Mouse (Mus musculus): Measurements from ENCODE around the gene Pih1d1.

The Pih1d1 gene

GRCm38 (mm10) chr7:45162996-45163615, 9.0 kb downstream of the Pih1d1 start:
- in situ Hi-C loops (cut with MboI; ENCODE audit: unreplicated experiment in 2 of 2) = no loop called here

- in situ Hi-C loops (cut with MboI; ENCODE audit: unreplicated experiment in 2 of 2) = no loop called here
These were observed 9.8 kb downstream of the Pih1d1 start, which contains the start of gene Slc17a7 for GRCm38 (mm10) chr7:45163735-45164490. Gene Slc17a7, plus strand, starts transcription at chr7:45163949.

GRCm38 (mm10) chr7:45164833-45165232, 10.7 kb downstream of the Pih1d1 start:
- in situ Hi-C loops (cut with MboI; ENCODE audit: unreplicated experiment in 2 of 2) = loop anchor here (5.0 kb wide), 2 partner anchors 37 to 137 kb away; partner anchors contain the start of gene Ccdc155 (in 1 of the 2)

GRCm38 (mm10) chr7:45165701-45166100, 11.6 kb downstream of the Pih1d1 start:
- in situ Hi-C loops (cut with MboI; ENCODE audit: unreplicated experiment in 2 of 2) = loop anchor here (5.0 kb wide), 2 partner anchors 37 to 137 kb away; partner anchors contain the start of gene Ccdc155 (in 1 of the 2)

GRCm38 (mm10) chr7:45166950-45167401, 12.9 kb downstream of the Pih1d1 start:
- in situ Hi-C loops (cut with MboI; ENCODE audit: unreplicated experiment in 2 of 2) = loop anchor here (5.0 kb wide), 2 partner anchors 35 to 135 kb away; partner anchors contain the start of gene Ccdc155 (in 1 of the 2)

GRCm38 (mm10) chr7:45167761-45168445, 13.8 kb downstream of the Pih1d1 start:
- in situ Hi-C loops (cut with MboI; ENCODE audit: unreplicated experiment in 2 of 2) = loop anchor here (5.0 kb wide), 2 partner anchors 34 to 134 kb away; partner anchors contain the start of gene Ccdc155 (in 1 of the 2)

GRCm38 (mm10) chr7:45168656-45169055, 14.6 kb downstream of the Pih1d1 start:
- in situ Hi-C loops (cut with MboI; ENCODE audit: unreplicated experiment in 2 of 2) = loop anchor here (5.0 kb wide), 2 partner anchors 34 to 134 kb away; partner anchors contain the start of gene Ccdc155 (in 1 of the 2)

GRCm38 (mm10) chr7:45169495-45169894, 15.4 kb downstream of the Pih1d1 start:
- in situ Hi-C loops (cut with MboI; ENCODE audit: unreplicated experiment in 2 of 2) = loop anchor here (5.0 kb wide), 2 partner anchors 33 to 133 kb away; partner anchors contain the start of gene Ccdc155 (in 1 of the 2)

- in situ Hi-C loops (cut with MboI; ENCODE audit: unreplicated experiment in 2 of 2) = loop anchor here in 1 of 2 experiments (5.0 kb wide), 1 partner anchor 129 kb away; no protein-coding TSS in a partner anchor
These were observed 18.9 kb downstream of the Pih1d1 start for GRCm38 (mm10) chr7:45172974-45173373.

- in situ Hi-C loops (cut with MboI; ENCODE audit: unreplicated experiment in 2 of 2) = loop anchor here in 1 of 2 experiments (5.0 kb wide), 1 partner anchor 129 kb away; no protein-coding TSS in a partner anchor
These were observed 19.7 kb downstream of the Pih1d1 start for GRCm38 (mm10) chr7:45173772-45174171.

- in situ Hi-C loops (cut with MboI; ENCODE audit: unreplicated experiment in 2 of 2) = loop anchor here in 1 of 2 experiments (5.0 kb wide), 1 partner anchor 128 kb away; no protein-coding TSS in a partner anchor
These were observed 20.6 kb downstream of the Pih1d1 start for GRCm38 (mm10) chr7:45174567-45175280.

GRCm38 (mm10) chr7:45175398-45175797, 21.3 kb downstream of the Pih1d1 start:
- in situ Hi-C loops (cut with MboI; ENCODE audit: unreplicated experiment in 2 of 2) = no loop called here

GRCm38 (mm10) chr7:45175929-45176328, 21.8 kb downstream of the Pih1d1 start:
- in situ Hi-C loops (cut with MboI; ENCODE audit: unreplicated experiment in 2 of 2) = no loop called here

- in situ Hi-C loops (cut with MboI; ENCODE audit: unreplicated experiment in 2 of 2) = no loop called here
These were observed 22.3 kb downstream of the Pih1d1 start for GRCm38 (mm10) chr7:45176356-45176755.

- in situ Hi-C loops (cut with MboI; ENCODE audit: unreplicated experiment in 2 of 2) = no loop called here
These were observed 24.4 kb downstream of the Pih1d1 start for GRCm38 (mm10) chr7:45178550-45178949.

- in situ Hi-C loops (cut with MboI; ENCODE audit: unreplicated experiment in 2 of 2) = no loop called here
These were observed 25.4 kb downstream of the Pih1d1 start, which contains the start of gene Gfy for GRCm38 (mm10) chr7:45179469-45179868. Gene Gfy, minus strand, starts transcription at chr7:45179569.

GRCm38 (mm10) chr7:45180896-45181477, 26.9 kb downstream of the Pih1d1 start, which contains the start of gene Pth2:
Gene Pth2, plus strand, starts transcription at chr7:45180995.
- in situ Hi-C loops (cut with MboI; ENCODE audit: unreplicated experiment in 2 of 2) = no loop called here

GRCm38 (mm10) chr7:45181540-45181939, 27.4 kb downstream of the Pih1d1 start:
- in situ Hi-C loops (cut with MboI; ENCODE audit: unreplicated experiment in 2 of 2) = no loop called here

- in situ Hi-C loops (cut with MboI; ENCODE audit: unreplicated experiment in 2 of 2) = no loop called here
These were observed 28.1 kb downstream of the Pih1d1 start for GRCm38 (mm10) chr7:45182199-45182601.
